Mouse (Mus musculus): ENCODE measurements at regions not wholly inside any gene's neighbourhood (a gene's known extent, or its start where the extent isn't known, plus 50 kb on each side); places are given as distances from the start of the nearest gene placed in this dataset.
"Not testable (repeated sequence)": the region's sequence is repeated elsewhere in the genome, so short reads cannot be mapped to it uniquely, and the experiment has no call there.

GRCm38 (mm10) chr11:22573166-22573565, 61.3 kb downstream of the Tmem17 start:
- ATAC-seq (replicated peaks; ENCODE audit: low FRiP score, poor library complexity, severe bottlenecking), result no peak

DNA sequence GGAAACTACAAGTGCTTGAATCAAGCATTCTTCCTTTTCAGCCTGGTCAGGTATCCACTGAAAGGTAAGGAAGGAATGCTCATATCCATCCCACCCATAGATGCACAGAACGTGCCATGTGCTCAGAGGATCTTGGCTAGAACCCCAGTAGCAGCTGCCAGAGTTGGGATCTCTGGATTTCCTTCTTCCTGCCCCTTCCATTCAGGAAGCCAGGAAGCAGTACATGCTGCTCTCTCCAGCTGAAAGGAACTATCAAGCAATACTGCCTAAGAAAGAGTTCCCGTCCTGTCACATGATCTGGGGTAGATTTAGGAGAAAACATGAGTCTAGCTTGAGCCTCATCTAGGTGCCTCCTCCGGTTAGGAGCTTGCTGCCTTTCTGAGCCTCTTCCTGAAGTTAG, 61.9 kb downstream of the Tmem17 start:
- no peak for ATAC-seq (replicated peaks; ENCODE audit: low FRiP score, poor library complexity, severe bottlenecking)

DNA sequence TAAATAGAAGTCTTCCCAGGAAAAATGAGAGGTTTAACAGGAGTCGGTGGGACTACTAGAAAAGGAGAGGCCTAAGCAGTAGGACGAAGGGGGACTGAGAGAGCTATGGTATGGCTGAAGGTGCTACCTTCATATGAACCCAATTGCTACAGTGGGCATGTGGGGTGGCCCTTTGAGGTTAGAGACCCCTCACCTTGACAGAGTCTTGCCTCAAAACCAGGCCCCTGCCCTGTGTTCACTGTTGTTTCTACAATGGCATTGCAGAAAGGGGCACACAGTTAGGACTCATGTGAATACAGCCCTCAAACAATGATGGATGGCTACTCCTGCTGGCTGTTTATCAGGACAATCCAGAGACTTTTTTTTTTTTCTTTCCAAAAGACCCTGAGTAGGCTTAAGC, 62.6 kb downstream of the Tmem17 start:
- no peak for ATAC-seq (replicated peaks; ENCODE audit: low FRiP score, poor library complexity, severe bottlenecking)

- no peak for ATAC-seq (replicated peaks; ENCODE audit: low FRiP score, poor library complexity, severe bottlenecking)
These were observed 72.2 kb downstream of the Tmem17 start for GRCm38 (mm10) chr11:22584100-22584487.

GRCm38 (mm10) chr11:22584488-22585158, 72.7 kb downstream of the Tmem17 start:
- ATAC-seq (replicated peaks; ENCODE audit: low FRiP score, poor library complexity, severe bottlenecking), result no peak

DNA sequence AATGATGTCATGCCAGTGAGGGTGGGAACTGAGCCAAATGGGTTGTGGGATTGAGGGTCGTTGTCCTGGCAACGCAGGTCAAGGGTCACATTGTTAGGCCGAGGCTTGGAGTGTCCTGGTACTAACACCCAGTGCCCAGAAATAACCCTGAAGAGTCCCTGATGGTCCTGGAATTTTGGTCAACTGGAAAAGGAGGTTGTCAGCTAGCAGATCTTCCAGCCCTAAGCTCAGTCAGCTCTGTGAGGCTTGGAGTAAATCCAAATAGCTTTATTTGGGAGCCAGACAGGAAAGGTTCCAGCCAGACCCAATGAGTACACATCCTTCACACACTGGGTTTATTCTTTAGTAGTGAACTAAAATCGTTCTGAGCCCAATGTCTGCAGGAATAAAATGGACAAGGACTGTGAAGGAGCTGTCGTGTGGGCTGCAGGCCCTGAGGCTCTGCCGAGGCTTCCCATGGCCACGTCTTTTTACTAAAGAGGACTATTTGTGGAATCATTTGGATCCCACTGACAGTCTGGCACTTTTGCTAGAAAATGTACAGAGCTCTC, 75.9 kb downstream of the Tmem17 start:
- ATAC-seq (replicated peaks; ENCODE audit: low FRiP score, poor library complexity, severe bottlenecking), result no peak

DNA sequence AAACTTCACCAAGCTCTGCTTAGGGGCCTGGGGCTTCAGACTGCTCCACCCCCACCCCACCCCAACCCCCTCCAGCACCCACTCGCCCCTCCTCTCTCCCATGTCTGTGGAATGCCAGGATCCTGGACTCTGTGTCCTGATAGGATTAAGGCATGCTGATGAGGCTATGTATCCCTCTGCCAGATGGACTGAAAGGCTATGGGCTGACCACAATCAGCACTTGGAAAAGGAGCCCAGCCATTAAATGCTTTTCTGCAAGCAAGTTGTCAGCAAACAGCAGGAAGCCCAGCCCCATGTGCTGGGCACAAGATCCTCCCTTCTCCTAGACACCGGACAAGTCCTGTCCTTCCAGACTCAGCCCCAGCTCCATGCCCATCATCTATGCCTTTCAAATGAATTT, 76.7 kb downstream of the Tmem17 start:
- ATAC-seq (replicated peaks; ENCODE audit: low FRiP score, poor library complexity, severe bottlenecking), result no peak

GRCm38 (mm10) chr11:22589901-22590300, 78.0 kb downstream of the Tmem17 start:
- ATAC-seq (replicated peaks; ENCODE audit: low FRiP score, poor library complexity, severe bottlenecking), result no peak

GRCm38 (mm10) chr11:22591050-22591449, 79.2 kb downstream of the Tmem17 start:
- not testable (repeated sequence) for ATAC-seq (replicated peaks; ENCODE audit: low FRiP score, poor library complexity, severe bottlenecking)

DNA sequence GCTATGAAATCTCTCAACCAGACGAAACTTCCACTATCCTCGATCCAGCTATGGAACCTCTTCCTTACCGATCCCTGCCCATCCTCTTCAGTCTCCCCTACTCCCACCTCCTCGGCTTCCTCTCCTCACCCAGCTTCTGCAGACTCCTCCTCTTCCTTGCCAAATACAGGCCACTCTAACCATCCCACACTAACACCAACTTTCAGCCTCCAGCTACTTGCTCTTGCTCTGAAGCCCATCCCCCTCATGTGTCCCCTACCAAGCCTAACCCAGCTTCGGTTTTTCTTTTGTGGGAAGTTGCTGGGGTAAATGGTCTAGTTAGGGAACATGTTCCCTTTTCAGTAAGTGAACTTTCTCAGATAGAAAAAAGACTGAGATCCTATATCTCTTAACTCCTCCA, 80.8 kb downstream of the Tmem17 start:
- no peak for ATAC-seq (replicated peaks; ENCODE audit: low FRiP score, poor library complexity, severe bottlenecking)

DNA sequence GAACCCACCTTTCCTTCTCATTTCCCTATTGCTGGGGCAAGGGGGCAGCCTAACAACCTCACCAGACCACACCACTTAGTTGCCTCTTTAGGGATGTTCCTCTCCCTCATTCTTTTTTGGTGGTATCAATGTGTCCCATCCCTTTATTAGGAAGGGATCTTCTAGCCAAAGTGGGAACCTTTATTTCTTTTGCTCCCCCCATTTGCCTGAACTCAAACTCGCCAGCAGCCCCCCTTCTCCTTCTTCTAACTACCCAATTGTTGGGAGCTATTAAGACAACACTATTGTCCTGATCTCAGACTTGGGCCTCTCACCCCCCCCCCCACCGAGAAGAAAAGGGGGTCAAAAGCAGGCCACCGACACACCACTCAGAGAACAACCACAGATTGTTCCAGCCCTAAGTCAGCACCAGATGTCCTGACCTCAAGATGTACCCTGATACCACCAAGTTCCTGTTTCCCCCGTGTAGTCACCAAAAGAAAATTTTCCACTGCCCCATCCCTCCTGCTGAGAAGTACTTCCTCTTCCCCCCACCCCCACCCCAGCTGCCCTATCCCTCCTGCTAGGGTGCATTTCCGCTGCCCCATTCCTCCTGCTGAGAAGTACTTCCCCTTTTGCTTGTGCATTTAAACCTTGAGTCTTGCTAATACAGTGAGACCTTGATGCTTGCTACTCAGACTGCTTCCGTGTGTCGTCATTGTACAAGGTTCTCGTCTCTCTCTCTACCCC, 84.4 kb downstream of the Tmem17 start:
- no peak for ATAC-seq (replicated peaks; ENCODE audit: low FRiP score, poor library complexity, severe bottlenecking)

DNA sequence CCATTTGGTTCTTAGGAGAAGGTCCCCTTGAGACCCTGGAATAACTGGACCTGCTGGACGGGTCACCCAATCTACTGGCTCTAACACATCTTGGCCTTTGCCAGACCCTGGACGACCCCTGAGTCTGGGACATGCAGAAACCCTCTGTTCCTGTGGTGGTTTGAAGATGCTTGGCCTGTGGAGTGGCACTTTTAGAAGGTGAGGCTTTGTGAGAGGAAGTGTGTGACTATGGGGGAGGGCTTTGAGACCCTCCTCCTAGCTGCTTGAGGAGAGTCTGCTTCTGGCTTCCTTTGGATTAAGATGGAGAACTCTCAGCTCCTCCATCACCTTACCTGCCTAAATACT, 84.9 kb downstream of the Tmem17 start:
- no peak for ATAC-seq (replicated peaks; ENCODE audit: low FRiP score, poor library complexity, severe bottlenecking)

- no peak for ATAC-seq (replicated peaks; ENCODE audit: low FRiP score, poor library complexity, severe bottlenecking)
These were observed 88.5 kb downstream of the Tmem17 start for GRCm38 (mm10) chr11:22600370-22600769.

GRCm38 (mm10) chr11:22601977-22602376, 90.1 kb downstream of the Tmem17 start:
- no peak for ATAC-seq (replicated peaks; ENCODE audit: low FRiP score, poor library complexity, severe bottlenecking)

DNA sequence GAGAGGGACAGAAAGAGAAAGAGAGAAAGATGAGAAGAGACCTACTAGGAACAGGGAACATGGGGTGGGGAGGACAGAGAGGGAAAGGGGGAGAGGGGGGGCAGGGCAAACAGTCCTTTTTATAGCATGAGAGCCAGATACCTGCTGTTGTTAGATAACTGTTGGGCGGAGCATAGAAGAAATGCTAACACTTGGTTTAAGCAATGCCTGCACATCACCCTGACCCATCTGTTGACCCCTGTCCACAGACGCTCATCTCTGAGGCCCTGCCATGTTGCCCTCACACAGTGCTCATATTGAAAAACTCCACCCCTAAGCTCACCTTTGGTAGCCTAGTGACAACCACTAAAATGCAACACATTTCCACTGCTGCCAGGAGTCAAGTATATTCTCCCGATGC, 90.7 kb downstream of the Tmem17 start:
- ATAC-seq (replicated peaks; ENCODE audit: low FRiP score, poor library complexity, severe bottlenecking), result no peak

- no peak for ATAC-seq (replicated peaks; ENCODE audit: low FRiP score, poor library complexity, severe bottlenecking)
These were observed 91.5 kb downstream of the Tmem17 start for GRCm38 (mm10) chr11:22603397-22603796.

GRCm38 (mm10) chr11:22606380-22606779, 94.5 kb downstream of the Tmem17 start:
- ATAC-seq (replicated peaks; ENCODE audit: low FRiP score, poor library complexity, severe bottlenecking), result no peak

DNA sequence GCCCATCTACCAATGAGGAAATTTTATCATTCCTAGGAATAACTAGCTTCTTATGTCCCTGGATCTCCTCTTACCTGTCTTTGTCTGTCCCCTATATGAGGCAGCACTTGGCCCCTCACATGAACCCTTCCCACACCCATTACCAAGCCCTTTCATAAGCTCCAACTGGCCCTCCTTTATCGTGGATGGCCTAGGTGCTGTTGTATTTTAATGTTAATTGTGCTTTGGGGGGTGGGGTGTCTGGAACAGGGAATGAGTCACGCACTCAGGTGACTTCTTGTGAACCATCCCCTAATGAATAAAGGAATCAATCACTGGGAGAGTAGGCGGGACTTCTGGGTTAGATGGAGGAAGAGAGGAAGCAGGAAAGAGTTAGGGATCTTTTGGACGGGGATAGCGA, 95.8 kb downstream of the Tmem17 start:
- ATAC-seq (replicated peaks; ENCODE audit: low FRiP score, poor library complexity, severe bottlenecking), result no peak

DNA sequence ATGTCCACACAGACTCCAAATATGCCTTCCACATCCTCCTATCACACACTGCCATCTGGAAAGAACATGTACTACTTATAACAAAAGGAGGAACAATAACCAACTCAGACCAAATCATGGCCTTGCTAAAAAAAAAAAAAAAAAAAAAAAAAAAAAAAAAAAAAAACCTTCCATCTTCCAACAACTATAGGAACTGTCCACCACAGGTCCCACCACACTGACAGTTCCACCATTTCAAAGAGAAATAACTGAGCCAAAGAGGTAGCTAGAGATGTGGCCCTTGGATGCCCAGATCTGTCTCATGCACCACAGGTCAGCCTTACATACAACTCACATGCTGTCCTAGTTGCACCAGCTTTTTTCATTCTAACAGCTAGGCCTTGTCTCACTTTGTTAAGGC, 97.1 kb downstream of the Tmem17 start:
- ATAC-seq (replicated peaks; ENCODE audit: low FRiP score, poor library complexity, severe bottlenecking), result no peak

DNA sequence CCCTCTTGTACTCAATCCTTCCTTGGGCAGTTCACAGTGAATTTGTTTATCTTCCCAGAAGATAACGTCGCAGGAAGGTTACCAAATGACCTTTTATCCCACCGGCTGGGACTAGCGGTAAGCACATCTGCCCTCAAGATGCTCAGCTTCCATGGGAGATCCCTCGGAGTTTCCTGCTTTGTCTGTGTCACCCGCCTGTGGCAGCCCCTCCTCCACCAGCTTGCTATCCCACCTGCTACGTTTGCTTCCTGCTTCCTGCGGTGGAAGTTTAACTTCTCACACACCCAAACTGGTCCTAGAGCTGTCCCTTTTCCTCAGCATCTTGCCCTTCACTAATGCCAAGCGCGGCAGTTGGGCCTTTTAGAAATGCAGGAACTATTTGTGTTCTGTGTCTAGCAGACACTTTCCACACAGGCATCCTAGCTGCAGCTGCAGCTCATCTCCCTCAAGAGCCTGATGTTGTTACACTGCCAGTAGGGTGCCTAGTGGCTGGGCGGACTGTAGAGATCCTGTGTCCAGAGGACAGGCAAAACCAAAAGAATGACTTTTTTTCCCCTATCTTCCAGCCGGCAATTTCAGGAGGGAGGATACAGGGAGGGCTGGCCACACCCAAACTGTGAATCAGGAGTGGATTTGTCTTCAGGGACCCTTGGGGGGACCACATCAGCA, 98.7 kb downstream of the Tmem17 start:
- no peak for ATAC-seq (replicated peaks; ENCODE audit: low FRiP score, poor library complexity, severe bottlenecking)

Data from erythroblast, adult 5-6 weeks (primary cell).